17 mouse cellular contexts compared by ENCODE assay signal in genomic region chr2:20209359-20209758, GRCm38 (mm10).
"Had no signal": no experiment of that assay in that cellular context is flagged by ENCODE, and none has a peak within 500 bp of the region (broad histone marks: within the 10 kb centered on the region; RNA-seq: fewer than 3 reads in every experiment).

No protein-coding gene starts in this region.

- H3K27ac ChIP-seq: left cerebral cortex, adult 2 months; liver, embryonic 13.5 days; midbrain, embryonic 15.5 days; neural tube, embryonic 12.5 days; neural tube, embryonic 15.5 days; stomach, embryonic 15.5 days had no signal

- H3K4me2 ChIP-seq: liver, embryonic 13.5 days; midbrain, embryonic 11.5 days; midbrain, embryonic 15.5 days; neural tube, embryonic 12.5 days; neural tube, embryonic 15.5 days; stomach, embryonic 15.5 days had no signal

- H3K9me3 ChIP-seq: liver, embryonic 13.5 days; midbrain, embryonic 15.5 days; neural tube, embryonic 12.5 days; neural tube, embryonic 15.5 days; stomach, embryonic 15.5 days had no signal

- DNase-seq: kidney, postnatal 10 days; kidney, postnatal 36 days; layer of hippocampus, postnatal 36 days; liver, embryonic 13.5 days; lung, adult 2 months; lung, postnatal 14 days; lung, postnatal 4 days; retina, postnatal 1 day; right cerebral cortex, postnatal 25 days; spleen, adult 18-20 months; thymus, postnatal 36 days had no signal

- H3K4me1 ChIP-seq: liver, embryonic 13.5 days; midbrain, embryonic 15.5 days; neural tube, embryonic 12.5 days; neural tube, embryonic 15.5 days; stomach, embryonic 15.5 days had no signal

- ATAC-seq: midbrain, embryonic 15.5 days had no signal

- H3K4me3 ChIP-seq: left cerebral cortex, adult 2 months; liver, embryonic 13.5 days; midbrain, embryonic 15.5 days; neural tube, embryonic 12.5 days; neural tube, embryonic 15.5 days; stomach, embryonic 15.5 days had no signal

- H3K36me3 ChIP-seq: liver, embryonic 13.5 days; midbrain, embryonic 15.5 days; neural tube, embryonic 12.5 days; neural tube, embryonic 15.5 days; stomach, embryonic 15.5 days had no signal

- H3K9ac ChIP-seq: liver, embryonic 13.5 days; midbrain, embryonic 15.5 days; neural tube, embryonic 12.5 days; neural tube, embryonic 15.5 days; stomach, embryonic 15.5 days had no signal

- H3K27me3 ChIP-seq: liver, embryonic 13.5 days; midbrain, embryonic 15.5 days; neural tube, embryonic 12.5 days; neural tube, embryonic 15.5 days; stomach, embryonic 15.5 days had no signal
